Mouse (Mus musculus) heart, embryonic 11.5 days (tissue): ENCODE measurements at regions not wholly inside any gene's neighbourhood (a gene's known extent, or its start where the extent isn't known, plus 50 kb on each side); places are given as distances from the start of the nearest gene placed in this dataset.
A peak's percentile ranks its signal among the peaks of the same experiment; 100 is the strongest.
"Not testable (repeated sequence)": the region's sequence is repeated elsewhere in the genome, so short reads cannot be mapped to it uniquely, and the experiment has no call there.

Experiments used
- ATAC-seq: fragments of 200-750 bp; cut with Nextera tagmentation; replicated peaks from 2 replicates; pipeline ENCODE4 v1.8.0; 2017; ENCODE audit warnings: moderate library complexity; ENCODE audit not compliant: insufficient number of reproducible peaks, low FRiP score, low TSS enrichment
- H3K27ac ChIP-seq: fragments of 300-500 bp; sonication (generic); 2 replicates; pipeline ENCODE4 v1.5.1; 2014; ENCODE audit warnings: mild to moderate bottlenecking, low read depth, low read length
- H3K27me3 ChIP-seq: fragments of 300-500 bp; sonication (generic); 2 replicates; pipeline ENCODE4 v1.6.1; 2014; ENCODE audit warnings: mild to moderate bottlenecking, low read length, mixed read lengths; ENCODE audit not compliant: control insufficient read depth, insufficient read depth
- H3K36me3 ChIP-seq: fragments of 300-500 bp; sonication (generic); 2 replicates; pipeline ENCODE4 v1.6.1; 2014; ENCODE audit warnings: mild to moderate bottlenecking, low read length, moderate library complexity, mixed read lengths; ENCODE audit not compliant: control insufficient read depth, insufficient read depth
- H3K4me1 ChIP-seq: fragments of 300-500 bp; sonication (generic); 2 replicates; pipeline ENCODE4 v1.6.1; 2014; ENCODE audit warnings: low read length; ENCODE audit not compliant: control insufficient read depth, insufficient read depth
- H3K4me2 ChIP-seq: fragments of 300-500 bp; sonication (generic); 2 replicates; pipeline ENCODE4 v1.6.1; 2014; ENCODE audit warnings: mild to moderate bottlenecking, moderate library complexity
- H3K4me3 ChIP-seq: fragments of 300-500 bp; sonication (generic); 2 replicates; pipeline ENCODE4 v1.5.1; 2014; ENCODE audit warnings: low read depth, low read length
- H3K9ac ChIP-seq: fragments of 300-500 bp; sonication (generic); 2 replicates; pipeline ENCODE4 v1.6.1; 2014; ENCODE audit warnings: mild to moderate bottlenecking, low read depth, low read length, moderate library complexity
- H3K9me3 ChIP-seq: fragments of 300-500 bp; sonication (generic); replicated peaks from 2 replicates; pipeline ENCODE4 v1.6.1; 2016; ENCODE audit warnings: low read length; ENCODE audit not compliant: control insufficient read depth
- WGBS: fragments of 180-500 bp; shearing (Covaris S2); extraction: QIAGEN DNeasy Blood & Tissue Kit; methylation state at CpG from one replicate; pipeline ENCODE4 v1.1.7; 2014; ENCODE audit not compliant: insufficient replicate concordance; 5-methylcytosine and 5-hydroxymethylcytosine counted together

GRCm38 (mm10) chr16:49378917-49379473 is 320.0 kb upstream of the Ift57 start:
- H3K4me1 ChIP-seq: no peaks in the 10 kb centered on the region
- H3K4me3 ChIP-seq: no peak overlapping the region
- no peaks in the 10 kb centered on the region for H3K36me3 ChIP-seq
- no peak overlapping the region for H3K27ac ChIP-seq
- H3K9ac ChIP-seq: no peak overlapping the region
- H3K4me2 ChIP-seq: no peak overlapping the region
- H3K27me3 ChIP-seq: no peaks in the 10 kb centered on the region
- no peak for ATAC-seq
- no peaks in the 10 kb centered on the region for H3K9me3 ChIP-seq

- Histone ChIP-seq H3K27me3 (no peaks in the 10 kb centered on the region), H3K9ac (no peak overlapping the region), H3K9me3 (no peaks in the 10 kb centered on the region), H3K4me2 (no peak overlapping the region), H3K27ac (no peak overlapping the region), H3K4me1 (no peaks in the 10 kb centered on the region), H3K36me3 (no peaks in the 10 kb centered on the region), H3K4me3 (no peak overlapping the region)
- 71% methylated on average over 4 of the region's 4 CpGs for WGBS
- ATAC-seq: no peak
Observed at GRCm38 (mm10) chr16:49388135-49388534, 310.9 kb upstream of the Ift57 start.

- Histone ChIP-seq H3K36me3 (no peaks in the 10 kb centered on the region), H3K4me1 (no peaks in the 10 kb centered on the region), H3K4me3 (no peak overlapping the region), H3K4me2 (peak overlapping the region; percentile 49), H3K9me3 (no peaks in the 10 kb centered on the region), H3K27me3 (no peaks in the 10 kb centered on the region), H3K27ac (no peak overlapping the region), H3K9ac (no peak overlapping the region)
- 23% methylated on average over 16 of the region's 16 CpGs for WGBS
- no peak for ATAC-seq
Observed at GRCm38 (mm10) chr16:49407956-49408795, 290.9 kb upstream of the Ift57 start.

GRCm38 (mm10) chr16:49409235-49409634 is 289.8 kb upstream of the Ift57 start:
- Histone ChIP-seq H3K4me3 (no peak overlapping the region), H3K36me3 (no peaks in the 10 kb centered on the region), H3K9me3 (no peaks in the 10 kb centered on the region), H3K4me1 (no peaks in the 10 kb centered on the region), H3K27me3 (no peaks in the 10 kb centered on the region), H3K4me2 (no peak overlapping the region), H3K9ac (no peak overlapping the region), H3K27ac (no peak overlapping the region)
- WGBS: 86% methylated on average over 4 of the region's 4 CpGs
- ATAC-seq: no peak

GRCm38 (mm10) chr16:49430296-49430695 is 268.7 kb upstream of the Ift57 start:
- no peaks in the 10 kb centered on the region for H3K9me3 ChIP-seq
- ATAC-seq: no peak
- no peaks in the 10 kb centered on the region for H3K36me3 ChIP-seq
- WGBS: 81% methylated on average over 1 of the region's 1 CpGs
- H3K9ac ChIP-seq: no peak overlapping the region
- no peak overlapping the region for H3K4me3 ChIP-seq
- H3K4me2 ChIP-seq: no peak overlapping the region
- H3K4me1 ChIP-seq: no peaks in the 10 kb centered on the region
- no peaks in the 10 kb centered on the region for H3K27me3 ChIP-seq
- H3K27ac ChIP-seq: no peak overlapping the region

- H3K4me3 ChIP-seq: no peak overlapping the region
- no peaks in the 10 kb centered on the region for H3K9me3 ChIP-seq
- no peaks in the 10 kb centered on the region for H3K4me1 ChIP-seq
- H3K4me2 ChIP-seq: no peak overlapping the region
- H3K9ac ChIP-seq: no peak overlapping the region
- H3K27me3 ChIP-seq: no peaks in the 10 kb centered on the region
- no peaks in the 10 kb centered on the region for H3K36me3 ChIP-seq
- WGBS: 54% methylated on average over 2 of the region's 2 CpGs
- ATAC-seq: no peak
- H3K27ac ChIP-seq: no peak overlapping the region
Observed at GRCm38 (mm10) chr16:49431902-49432301, 267.1 kb upstream of the Ift57 start.

GRCm38 (mm10) chr16:49441225-49441624 is 257.8 kb upstream of the Ift57 start:
- Histone ChIP-seq H3K36me3 (no peaks in the 10 kb centered on the region), H3K9me3 (no peaks in the 10 kb centered on the region), H3K4me2 (no peak overlapping the region), H3K4me1 (no peaks in the 10 kb centered on the region), H3K27ac (no peak overlapping the region), H3K4me3 (no peak overlapping the region), H3K9ac (no peak overlapping the region), H3K27me3 (no peaks in the 10 kb centered on the region)
- WGBS: 63% methylated on average over 1 of the region's 1 CpGs
- ATAC-seq: no peak

GRCm38 (mm10) chr16:49447356-49447755 is 251.7 kb upstream of the Ift57 start:
- H3K4me3 ChIP-seq, ATAC-seq, H3K4me2 ChIP-seq, H3K27me3 ChIP-seq, H3K36me3 ChIP-seq, H3K9me3 ChIP-seq, H3K27ac ChIP-seq, H3K4me1 ChIP-seq, H3K9ac ChIP-seq: not testable (repeated sequence)
- WGBS: 94% methylated on average over 6 of the region's 9 CpGs

GRCm38 (mm10) chr16:49493881-49494280 is 205.2 kb upstream of the Ift57 start:
- H3K36me3 ChIP-seq: no peaks in the 10 kb centered on the region
- no peak overlapping the region for H3K9ac ChIP-seq
- no peak overlapping the region for H3K4me2 ChIP-seq
- H3K4me1 ChIP-seq: no peaks in the 10 kb centered on the region
- H3K27ac ChIP-seq: no peak overlapping the region
- ATAC-seq: no peak
- WGBS: 79% methylated on average over 8 of the region's 8 CpGs
- H3K9me3 ChIP-seq: no peaks in the 10 kb centered on the region
- H3K27me3 ChIP-seq: no peaks in the 10 kb centered on the region
- no peak overlapping the region for H3K4me3 ChIP-seq
